Mouse (Mus musculus): ENCODE results near the gene 1700016H13Rik. TPM values are rescaled to one million over a fixed set of nuclear protein-coding genes. Genes with fewer than 3 reads are reported as not detected.

The 1700016H13Rik gene
- not detected for polyA plus RNA-seq (2014; fragmentation: Illumina TruSeq; extraction: RNeasy Lipid Tissue Mini Kit (QIAGEN cat#74804))

DNA sequence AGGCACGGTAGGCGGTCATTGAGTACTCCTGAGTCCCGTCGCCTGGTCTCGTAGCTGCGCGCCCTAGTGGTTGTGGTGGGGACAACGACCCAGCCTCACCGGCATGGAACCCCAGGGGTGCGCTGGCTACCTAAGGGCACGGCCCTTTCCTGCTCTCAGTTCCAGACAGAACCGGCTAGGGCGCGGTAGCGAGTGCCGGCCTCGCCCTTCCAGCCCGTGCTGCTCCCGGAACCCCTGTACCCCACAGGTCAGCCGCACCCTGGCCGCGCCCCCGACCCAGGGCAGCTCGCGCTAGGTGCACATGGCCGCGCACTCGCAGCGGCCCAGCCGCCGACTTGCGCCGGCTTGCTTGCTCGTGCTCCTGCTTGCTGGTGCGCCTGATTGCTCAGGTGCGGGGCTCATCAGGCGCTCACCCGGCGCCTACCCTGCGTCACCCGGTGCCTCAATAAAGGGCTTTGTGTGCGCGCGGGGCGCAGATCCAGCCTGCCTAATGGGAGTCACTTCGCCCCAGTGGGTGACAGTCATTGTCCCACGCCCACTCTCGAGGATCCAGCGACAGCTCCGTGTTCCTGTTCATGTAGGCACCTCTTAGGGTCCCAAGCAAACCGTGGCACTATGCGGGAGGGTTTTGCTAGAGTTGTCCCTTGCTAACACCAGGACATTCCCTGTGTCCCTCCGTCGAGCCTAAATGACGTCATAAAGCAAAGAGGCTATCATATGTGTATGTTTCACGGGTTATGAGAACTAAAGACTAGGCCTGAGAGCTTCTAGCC lies at the start of gene 1700016H13Rik:
Gene 1700016H13Rik, minus strand, starts transcription at position 665 of the 773 bp plus-strand sequence.

DNA sequence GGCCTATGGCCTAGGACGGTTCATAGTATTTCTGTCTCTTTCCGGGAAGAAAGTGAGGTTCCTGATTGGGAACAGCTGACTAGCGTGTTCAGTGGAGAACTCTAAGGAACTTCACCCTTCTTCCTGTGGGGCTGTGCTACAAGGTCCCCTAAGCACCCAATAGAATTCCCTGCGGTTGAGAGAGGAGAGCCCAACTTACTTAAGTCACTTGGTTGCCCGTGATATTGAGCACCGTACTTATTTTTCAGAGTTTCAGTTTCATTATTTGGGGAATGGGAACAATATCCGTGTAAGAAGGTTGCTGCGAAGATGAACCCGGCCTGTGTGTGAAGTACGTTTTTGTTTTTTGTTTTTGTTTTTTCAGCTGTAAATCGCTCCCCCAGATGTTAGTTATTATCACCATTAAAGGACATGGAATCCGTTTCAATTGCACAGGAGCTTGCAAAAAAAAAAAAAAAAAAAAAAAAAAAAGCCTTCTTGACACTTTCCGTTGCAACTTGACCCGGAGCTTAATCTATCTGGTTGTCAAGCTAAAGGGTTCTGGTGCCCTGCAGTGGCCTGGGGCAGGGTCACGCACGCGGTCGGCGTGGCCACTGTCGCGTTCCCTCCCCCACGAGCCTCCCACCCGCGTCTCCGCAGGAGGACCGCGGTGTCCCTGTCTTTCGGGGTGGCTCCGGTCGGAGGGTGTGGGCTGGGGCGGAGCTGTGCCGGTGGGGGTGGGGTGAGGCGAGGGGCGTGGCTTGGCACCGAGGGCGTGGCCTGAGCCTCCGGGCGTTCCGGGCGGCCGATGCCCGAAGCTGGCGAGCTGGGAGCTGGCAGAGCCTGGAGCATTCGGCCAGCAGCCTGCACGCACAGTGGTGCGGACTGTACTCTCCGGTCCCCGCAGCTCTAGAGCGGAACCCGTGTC lies 36.1 kb upstream of the 1700016H13Rik start, which contains the start of gene Aff1:
Gene Aff1, plus strand, starts transcription at position 751 of the 907 bp plus-strand sequence.

DNA sequence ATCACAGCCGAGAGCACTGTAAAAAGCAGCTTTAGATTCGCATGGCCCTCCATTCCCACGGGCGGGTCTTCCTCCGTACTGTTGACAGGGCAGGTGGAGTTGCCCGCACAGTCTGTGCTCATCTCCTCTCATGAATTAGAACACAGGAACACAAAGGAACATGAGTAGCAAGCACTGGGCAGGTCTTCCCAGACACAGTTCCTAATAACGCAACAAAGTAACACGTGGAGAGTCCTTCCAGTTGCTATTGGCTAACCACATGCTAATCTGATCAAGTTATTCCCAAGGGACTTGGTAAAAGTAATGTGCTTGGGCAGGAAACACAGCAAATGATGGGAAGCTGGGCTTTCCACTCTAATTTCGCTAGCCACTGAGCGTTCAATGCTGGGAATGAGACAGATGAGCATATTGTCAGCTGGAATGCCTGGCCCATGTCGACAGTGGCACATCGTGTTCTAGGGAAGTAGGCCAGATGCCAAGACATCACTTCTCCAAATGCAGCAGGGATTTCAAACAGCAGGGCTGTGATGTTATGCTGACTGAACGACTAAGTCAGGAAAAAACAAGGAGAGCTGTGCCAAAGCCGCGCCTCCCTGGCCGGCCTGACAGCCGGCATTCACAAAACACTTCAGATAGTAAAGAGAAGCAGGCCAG lies 26.6 kb downstream of the 1700016H13Rik start, which contains the start of gene Slc10a6:
Gene Slc10a6, minus strand, starts transcription at position 293 of the 654 bp plus-strand sequence.

Other genes starting within 250 kb of the 1700016H13Rik start
- gene Ptpn13, start 230.8 kb downstream of the 1700016H13Rik start, polyA plus RNA-seq (2014; fragmentation: Illumina TruSeq; extraction: RNeasy Lipid Tissue Mini Kit (QIAGEN cat#74804)) = 27.6 TPM
- gene Slc10a6, start 26.6 kb downstream of the 1700016H13Rik start, polyA plus RNA-seq (2014; fragmentation: Illumina TruSeq; extraction: RNeasy Lipid Tissue Mini Kit (QIAGEN cat#74804)) = 3.1 TPM
- 36.6 TPM for gene Aff1, start 36.4 kb upstream of the 1700016H13Rik start, polyA plus RNA-seq (2014; fragmentation: Illumina TruSeq; extraction: RNeasy Lipid Tissue Mini Kit (QIAGEN cat#74804))